Mouse (Mus musculus) spleen, embryonic (tissue): ENCODE measurements around the gene Rbsn.

Experiments used
- CTCF ChIA-PET: fragments of 350-600 bp; sonication (Branson Sonifier 250); formaldehyde crosslinking; loops from one replicate; lab custom pipeline; 2022; lab: Charles Lee

Gene Rbsn

DNA sequence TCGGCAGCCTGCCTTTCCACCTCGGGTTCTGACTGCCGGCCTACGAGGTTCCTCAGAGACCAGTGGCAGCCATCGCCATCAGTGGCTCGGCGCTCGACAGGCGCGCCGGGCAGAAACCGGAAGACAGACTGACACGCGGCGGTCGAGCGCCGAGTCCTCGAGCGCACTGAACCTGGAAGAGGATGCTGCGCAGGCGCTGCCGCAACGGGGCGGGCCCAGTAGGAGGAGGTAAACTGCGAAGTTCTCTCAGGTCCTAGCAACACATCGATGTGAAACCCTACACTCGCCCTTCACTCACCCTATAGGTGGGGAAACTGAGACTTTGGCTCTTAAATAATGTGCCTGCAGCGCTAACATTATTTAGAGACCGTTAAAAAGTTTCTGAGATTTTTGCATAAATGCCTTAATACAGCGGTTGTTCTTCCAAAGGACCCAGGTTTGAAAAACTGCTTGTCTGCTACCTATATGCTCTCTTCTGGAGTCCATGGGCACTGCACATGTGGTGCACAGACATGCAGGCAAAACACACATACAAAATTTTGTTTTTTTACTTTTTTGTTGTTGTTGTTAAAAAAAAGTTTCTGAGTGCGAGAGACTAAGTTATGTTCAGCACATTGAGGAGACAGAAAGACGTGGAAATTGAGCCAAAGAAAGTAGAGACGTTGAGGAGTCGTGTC is at the start of gene Rbsn:
Rbsn (minus strand) TSS at position 153 of the 677 bp plus-strand sequence.
- CTCF ChIA-PET = no interaction called here

DNA sequence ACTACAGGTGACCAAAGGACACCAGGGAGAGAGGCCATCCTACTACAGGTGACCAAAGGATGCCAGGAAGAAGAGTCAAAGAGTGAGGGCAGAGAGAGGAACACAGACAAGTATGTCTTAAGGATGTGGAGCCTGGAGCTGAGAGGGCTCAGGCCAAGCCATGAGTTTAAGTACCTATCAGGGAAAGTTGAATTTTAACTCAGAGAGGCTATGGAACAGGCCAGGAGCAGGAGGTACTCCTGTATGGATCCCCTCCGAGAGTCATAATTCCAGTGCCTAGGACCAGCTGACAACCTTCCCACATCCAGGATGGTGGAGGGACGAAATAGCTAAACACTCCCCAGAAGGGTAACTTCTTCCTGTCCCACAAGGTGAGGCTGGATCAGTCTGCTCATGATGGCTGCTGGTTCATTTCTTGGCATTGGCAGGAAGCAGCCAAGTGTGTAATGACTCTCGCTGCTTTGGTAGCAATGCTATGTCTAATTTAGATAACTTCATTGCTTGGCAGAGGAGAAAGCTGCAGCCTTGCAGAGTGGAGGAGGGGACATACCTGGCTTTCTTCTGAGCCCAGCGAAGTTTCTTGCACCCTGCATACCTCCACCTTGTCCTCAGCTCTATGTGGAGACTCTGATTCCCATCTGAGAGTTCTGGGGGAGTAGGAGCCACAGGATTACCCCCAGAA is 46.6 kb upstream of the Rbsn start:
- CTCF ChIA-PET = no interaction called here

- CTCF ChIA-PET = no interaction called here
Observed at GRCm38 (mm10) chr6:92255346-92255745, 40.6 kb upstream of the Rbsn start.

- CTCF ChIA-PET = no interaction called here
Observed at GRCm38 (mm10) chr6:92253253-92253870, 38.6 kb upstream of the Rbsn start.

- CTCF ChIA-PET = no interaction called here
Observed at GRCm38 (mm10) chr6:92247215-92247919, 32.6 kb upstream of the Rbsn start.

DNA sequence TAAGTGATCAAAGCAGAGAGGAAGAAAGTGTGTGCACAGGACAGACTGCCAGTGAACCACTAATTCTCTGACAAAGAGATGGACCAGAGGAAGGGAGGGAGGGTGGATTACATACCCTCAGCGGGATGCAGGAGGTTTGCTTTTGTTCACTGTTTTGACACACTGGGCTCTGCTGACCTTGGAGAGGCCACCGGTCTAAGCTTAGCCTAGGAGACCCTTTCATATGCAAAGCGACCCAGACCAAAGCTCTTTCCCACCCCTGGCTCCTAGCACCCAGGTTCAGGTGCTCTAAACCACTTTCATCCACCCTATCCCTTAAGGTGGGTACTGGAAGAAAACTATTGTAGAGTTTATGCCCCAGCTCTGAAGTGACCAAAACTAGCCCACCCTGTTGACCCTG is 31.6 kb upstream of the Rbsn start:
- CTCF ChIA-PET = no interaction called here

DNA sequence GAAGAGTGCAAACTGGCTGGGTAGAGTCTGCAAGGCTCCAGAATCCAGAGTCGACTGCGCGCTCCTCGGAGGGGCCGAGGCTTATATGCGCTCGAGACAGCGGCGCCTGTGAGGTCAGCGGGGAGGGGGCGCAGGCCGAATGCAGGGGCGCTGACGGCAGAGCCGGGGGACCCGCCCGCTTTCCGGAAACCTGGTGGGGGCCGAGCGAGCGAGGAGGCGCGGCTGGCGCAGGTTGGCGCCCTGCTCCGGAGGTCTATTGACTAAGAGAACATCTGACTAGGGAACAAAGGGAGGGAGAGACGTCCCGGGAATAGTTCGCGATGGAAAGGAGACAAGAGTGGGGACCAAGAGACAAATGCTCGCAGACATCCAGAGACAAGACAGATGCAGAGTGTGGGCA is 29.9 kb upstream of the Rbsn start, which contains the start of gene Trh:
Trh (minus strand) TSS at position 60 of the 400 bp plus-strand sequence.
- CTCF ChIA-PET = no interaction called here

DNA sequence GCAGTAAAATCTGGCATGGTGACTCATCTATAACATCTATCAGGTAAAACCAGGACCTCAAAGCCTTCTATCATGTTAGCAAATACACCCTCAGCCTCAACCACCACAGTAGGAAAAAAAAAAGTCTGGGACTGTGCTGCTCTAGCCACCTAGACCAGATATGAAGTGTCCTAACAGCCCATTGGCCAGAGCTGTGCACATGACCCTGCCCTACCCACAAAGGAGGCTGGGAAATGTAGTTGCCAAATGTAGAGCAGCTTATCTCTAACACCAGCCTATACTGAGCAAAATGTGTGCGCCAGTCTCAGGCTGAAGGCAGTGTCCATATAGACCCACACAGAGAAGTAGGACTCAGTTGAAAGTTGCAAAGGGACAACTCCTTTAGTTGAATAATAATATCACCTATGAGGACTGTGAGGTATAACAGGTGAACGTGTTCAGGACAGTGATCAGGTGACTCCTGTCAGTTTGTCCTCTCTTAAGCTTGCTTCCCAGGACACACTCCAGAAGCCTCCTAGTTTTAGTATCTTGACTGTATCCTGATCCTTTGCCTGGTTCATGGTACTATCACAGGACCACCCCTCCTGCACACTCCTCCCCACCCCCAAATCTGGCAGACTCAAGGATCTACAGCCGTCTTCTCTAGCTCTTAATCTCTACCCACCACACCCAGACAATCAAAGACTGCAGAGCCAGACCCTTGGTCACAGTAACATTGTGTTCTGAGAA is 26.6 kb upstream of the Rbsn start:
- CTCF ChIA-PET = no interaction called here

DNA sequence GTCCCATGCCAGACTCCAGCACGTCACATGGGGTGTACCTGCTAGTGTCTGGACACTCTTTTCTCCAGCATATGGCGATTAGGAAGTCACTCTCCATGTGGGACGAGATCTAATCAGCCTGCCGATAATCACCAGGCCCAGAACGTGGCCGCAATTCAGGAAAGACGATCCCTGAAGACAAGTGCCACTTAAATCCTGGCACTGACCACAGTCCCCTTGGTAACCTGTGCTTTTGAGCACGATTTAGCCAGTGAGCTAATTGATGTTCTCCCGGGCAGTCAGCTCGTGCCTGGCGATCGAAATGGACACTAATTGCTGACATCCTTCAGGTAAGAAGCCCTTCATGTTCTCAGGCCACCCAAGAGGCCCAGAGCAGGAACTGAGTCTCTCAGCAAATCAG is 20.3 kb upstream of the Rbsn start:
- CTCF ChIA-PET = no interaction called here

DNA sequence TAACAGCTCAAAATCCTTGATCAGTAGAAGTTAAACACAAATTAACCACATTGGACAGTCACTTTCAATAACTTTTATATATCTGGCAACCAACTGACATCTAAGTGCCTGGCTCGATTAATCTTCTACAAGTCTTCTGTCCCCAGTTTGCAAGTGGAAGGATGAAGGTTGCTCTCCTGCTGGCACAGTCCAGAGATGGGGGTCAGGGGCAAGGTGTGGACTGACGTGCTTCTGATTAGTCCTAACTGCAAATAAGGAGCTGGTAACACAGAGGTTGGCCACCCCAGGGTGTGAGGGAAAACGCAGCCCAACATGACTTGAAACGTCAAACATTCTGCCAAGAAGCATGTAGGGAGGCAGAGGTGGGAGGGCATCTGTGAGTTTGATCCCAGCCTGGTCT is 17.0 kb upstream of the Rbsn start:
- CTCF ChIA-PET = no interaction called here

GRCm38 (mm10) chr6:92231356-92231755 is 16.6 kb upstream of the Rbsn start:
- CTCF ChIA-PET = no interaction called here

GRCm38 (mm10) chr6:92229586-92229985 is 14.9 kb upstream of the Rbsn start:
- CTCF ChIA-PET = no interaction called here

- CTCF ChIA-PET = no interaction called here
Observed at GRCm38 (mm10) chr6:92229103-92229502, 14.4 kb upstream of the Rbsn start.

DNA sequence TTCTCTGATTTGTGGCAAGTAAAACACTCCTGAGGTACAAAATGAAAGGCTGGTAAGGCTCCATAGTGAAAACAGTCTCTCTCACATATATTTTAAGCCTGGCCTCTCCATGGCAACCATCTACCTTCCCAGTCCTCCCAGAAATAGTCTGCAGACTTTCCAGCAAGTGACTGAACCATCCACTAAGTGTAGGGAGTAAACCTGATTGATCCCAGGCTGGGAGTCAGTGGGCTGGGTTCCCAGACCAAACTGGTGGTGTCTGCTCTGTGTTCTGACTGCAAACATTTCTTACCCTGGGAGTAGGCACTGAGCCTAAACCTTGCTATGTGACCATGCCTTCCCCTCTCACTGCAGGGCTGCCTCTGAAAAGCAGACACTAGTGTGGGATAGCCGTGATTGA is 10.3 kb upstream of the Rbsn start:
- CTCF ChIA-PET = no interaction called here

DNA sequence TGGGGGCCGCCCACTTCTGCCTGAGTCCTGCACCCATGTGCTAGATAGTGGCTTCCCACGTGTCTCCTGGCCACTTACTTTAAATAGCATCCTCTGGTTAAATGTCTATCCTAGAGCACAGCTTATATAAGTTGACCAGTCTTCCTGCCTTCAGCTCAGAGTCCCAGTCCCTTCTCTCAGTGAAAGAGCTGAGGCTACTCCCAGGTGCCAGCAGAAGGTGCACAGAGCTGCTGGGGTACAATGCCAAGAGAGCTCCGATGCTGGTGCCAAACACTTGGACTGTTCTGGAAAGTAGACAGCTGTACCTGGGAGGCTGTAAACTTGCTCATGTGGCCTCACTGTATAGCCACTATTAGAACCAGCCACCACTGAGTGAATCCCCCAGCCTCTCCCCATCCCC is 7.3 kb upstream of the Rbsn start:
- CTCF ChIA-PET = no interaction called here

- CTCF ChIA-PET = no interaction called here
Observed at GRCm38 (mm10) chr6:92221604-92222003, 6.9 kb upstream of the Rbsn start.

- CTCF ChIA-PET = interaction anchor here (1.1 kb wide), 1 partner anchor 50 kb away, joined by 4 read pairs; no protein-coding TSS in a partner anchor
Observed at GRCm38 (mm10) chr6:92219445-92219844, 4.7 kb upstream of the Rbsn start.

- CTCF ChIA-PET = interaction anchor here (0.6 to 0.7 kb wide), 2 partner anchors 153 to 739 kb away, joined by 3 read pairs; no protein-coding TSS in a partner anchor
Observed at GRCm38 (mm10) chr6:92214055-92214772, 511 bp downstream of the Rbsn start.

DNA sequence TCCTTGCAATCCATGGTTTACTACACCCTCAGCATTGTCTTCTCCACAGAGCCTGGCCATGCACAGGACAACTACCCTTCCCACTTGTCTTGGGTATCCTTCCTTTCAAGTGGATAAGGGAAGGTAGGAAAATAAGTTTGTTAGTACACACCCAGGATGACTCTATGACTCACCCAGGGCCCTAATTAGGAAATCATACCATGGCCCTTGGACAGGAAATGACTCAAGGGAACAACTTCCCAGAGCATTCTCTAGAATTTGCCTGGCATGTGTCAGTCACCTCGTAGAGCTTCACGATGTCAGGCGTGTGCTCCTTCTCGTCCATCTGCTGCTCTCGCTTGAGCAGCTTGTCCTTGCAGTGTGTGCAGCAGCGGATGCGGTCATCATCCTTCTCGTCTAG is 15.3 kb downstream of the Rbsn start:
- CTCF ChIA-PET = no interaction called here

DNA sequence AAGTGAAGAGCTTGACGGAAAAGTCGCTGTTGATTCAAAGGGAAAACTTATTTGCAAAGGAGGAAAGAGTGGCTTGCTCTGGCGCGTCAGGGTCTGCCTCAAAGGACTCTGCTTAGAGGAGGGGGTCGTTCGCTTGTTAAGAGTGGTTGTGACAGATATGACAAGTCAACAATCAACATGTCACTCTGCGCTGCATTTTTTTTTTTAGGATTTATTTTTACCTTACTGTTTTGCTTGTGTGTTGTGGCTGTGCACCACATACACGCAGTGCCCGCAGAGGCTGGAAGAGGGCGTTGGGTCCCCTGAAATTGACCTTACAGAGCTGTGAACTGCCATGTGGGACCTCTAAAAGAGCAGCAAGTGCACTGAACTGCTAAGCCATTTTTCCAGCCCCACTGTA is 30.5 kb downstream of the Rbsn start:
- CTCF ChIA-PET = interaction anchor here (0.9 kb wide), 1 partner anchor 94 kb away, joined by 3 read pairs; no protein-coding TSS in a partner anchor
